Mouse (Mus musculus): ENCODE measurements around the gene Clcn7. TPM values are rescaled to one million over a fixed set of nuclear protein-coding genes. Genes with fewer than 3 reads are reported as not detected.

Clcn7 gene
- polyA plus RNA-seq, 1 experiment: 34.2 TPM

Other genes with a start within 250 kb of the Clcn7 start
- gene Nubp2, start 247.0 kb upstream of the Clcn7 start, polyA plus RNA-seq (2012; rRNA removed): 17.6 and 22.4 TPM in 2 replicates
- 30.2 and 34.8 TPM in 2 replicates for gene Spsb3, start 246.7 kb upstream of the Clcn7 start, polyA plus RNA-seq (2012; rRNA removed)
- gene Eme2, start 238.3 kb upstream of the Clcn7 start, polyA plus RNA-seq (2012; rRNA removed): 34.7 and 40.0 TPM in 2 replicates
- 75.8 and 85.5 TPM in 2 replicates for gene Mrps34, start 238.3 kb upstream of the Clcn7 start, polyA plus RNA-seq (2012; rRNA removed)
- gene Nme3, start 236.9 kb upstream of the Clcn7 start, polyA plus RNA-seq (2012; rRNA removed): 64.2 and 64.4 TPM in 2 replicates
- gene Mapk8ip3, start 196.4 kb upstream of the Clcn7 start, polyA plus RNA-seq (2012; rRNA removed): 86.0 and 88.1 TPM in 2 replicates
- 17.8 and 22.6 TPM in 2 replicates for gene Jpt2, start 172.7 kb upstream of the Clcn7 start, polyA plus RNA-seq (2012; rRNA removed)
- 15.7 and 16.0 TPM in 2 replicates for gene Cramp1l, start 117.6 kb upstream of the Clcn7 start, polyA plus RNA-seq (2012; rRNA removed)
- 11.9 and 12.7 TPM in 2 replicates for gene Ift140, start 117.3 kb upstream of the Clcn7 start, polyA plus RNA-seq (2012; rRNA removed)
- gene Tmem204, start 49.8 kb upstream of the Clcn7 start, polyA plus RNA-seq (2012; rRNA removed): 36.2 and 42.6 TPM in 2 replicates
- 16.8 and 18.5 TPM in 2 replicates for gene Telo2, start 17.4 kb upstream of the Clcn7 start, polyA plus RNA-seq (2012; rRNA removed)
- gene Ptx4, start 12.6 kb upstream of the Clcn7 start, polyA plus RNA-seq (2012; rRNA removed): not detected in 2 replicates
- gene Ccdc154, start 29.1 kb downstream of the Clcn7 start, polyA plus RNA-seq (2012; rRNA removed): 0.18 and 0.19 TPM in 2 replicates
- 0.07 TPM in 1 of 2 replicates, not detected in the other for gene Gm38655, start 42.1 kb downstream of the Clcn7 start, polyA plus RNA-seq (2012; rRNA removed)
- 16.5 and 20.9 TPM in 2 replicates for gene BC003965, start 51.2 kb downstream of the Clcn7 start, polyA plus RNA-seq (2012; rRNA removed)
- 15.6 and 16.4 TPM in 2 replicates for gene Unkl, start 55.0 kb downstream of the Clcn7 start, polyA plus RNA-seq (2012; rRNA removed)
- gene Gnptg, start 106.7 kb downstream of the Clcn7 start, polyA plus RNA-seq (2012; rRNA removed): 43.2 and 48.8 TPM in 2 replicates
- gene Tsr3, start 106.8 kb downstream of the Clcn7 start, polyA plus RNA-seq (2012; rRNA removed): 28.2 and 35.6 TPM in 2 replicates
- gene Baiap3, start 123.0 kb downstream of the Clcn7 start, polyA plus RNA-seq (2012; rRNA removed): 8.7 and 11.1 TPM in 2 replicates
- 322 and 393 TPM in 2 replicates for gene Ube2i, start 141.2 kb downstream of the Clcn7 start, polyA plus RNA-seq (2012; rRNA removed)
- gene Prss34, start 165.0 kb downstream of the Clcn7 start, polyA plus RNA-seq (2012; rRNA removed): 0.28 and 0.40 TPM in 2 replicates
- not detected in 2 replicates for gene Prss28, start 175.3 kb downstream of the Clcn7 start, polyA plus RNA-seq (2012; rRNA removed)
- gene Prss29, start 185.3 kb downstream of the Clcn7 start, polyA plus RNA-seq (2012; rRNA removed): not detected in 2 replicates
- gene Tpsab1, start 212.2 kb downstream of the Clcn7 start, polyA plus RNA-seq (2012; rRNA removed): 0.28 and 0.37 TPM in 2 replicates
- 7.2 and 9.2 TPM in 2 replicates for gene Tpsb2, start 232.9 kb downstream of the Clcn7 start, polyA plus RNA-seq (2012; rRNA removed)
- 0.22 and 0.40 TPM in 2 replicates for gene Tpsg1, start 235.9 kb downstream of the Clcn7 start, polyA plus RNA-seq (2012; rRNA removed)

All from urinary bladder, adult 2 months (tissue).